Mouse (Mus musculus) hindbrain, embryonic 12.5 days (tissue): Measurements from ENCODE around the gene Csnk1g2. TPM values are rescaled to one million over a fixed set of nuclear protein-coding genes. Genes with fewer than 3 reads are reported as not detected.

Experiments
- ATAC-seq: fragments of 200-750 bp; cut with Nextera tagmentation; 2 replicates; pipeline ENCODE4 v1.8.0; 2017; ENCODE audit warnings: moderate TSS enrichment; ENCODE audit not compliant: low FRiP score
- H3K27ac ChIP-seq: fragments of 300-500 bp; sonication (generic); 2 replicates; pipeline ENCODE4 v1.5.1; 2016; ENCODE audit warnings: mild to moderate bottlenecking
- H3K27me3 ChIP-seq: fragments of 300-500 bp; sonication (generic); 2 replicates; pipeline ENCODE4 v1.6.1; 2016; ENCODE audit warnings: mild to moderate bottlenecking
- H3K36me3 ChIP-seq: fragments of 300-500 bp; sonication (generic); 2 replicates; pipeline ENCODE4 v1.6.1; 2016; ENCODE audit warnings: mild to moderate bottlenecking
- H3K4me1 ChIP-seq: fragments of 300-500 bp; sonication (generic); 2 replicates; pipeline ENCODE4 v1.6.1; 2016
- H3K4me2 ChIP-seq: fragments of 300-500 bp; sonication (generic); replicated peaks from 2 replicates; pipeline ENCODE4 v1.6.1; 2016; ENCODE audit warnings: mild to moderate bottlenecking
- H3K4me3 ChIP-seq: fragments of 300-500 bp; sonication (generic); 2 replicates; pipeline ENCODE4 v1.5.1; 2016; ENCODE audit warnings: mild to moderate bottlenecking
- H3K9ac ChIP-seq: fragments of 300-500 bp; sonication (generic); 2 replicates; pipeline ENCODE4 v1.6.1; 2016; ENCODE audit warnings: mild to moderate bottlenecking, moderate library complexity
- H3K9me3 ChIP-seq: fragments of 300-500 bp; sonication (generic); replicated peaks from 2 replicates; pipeline ENCODE4 v1.6.1; 2016; ENCODE audit warnings: mild to moderate bottlenecking
- WGBS: fragments of 180-500 bp; shearing (Covaris S2); methylation state at CpG from one replicate; pipeline ENCODE4 v1.1.7; 2016; 5-methylcytosine and 5-hydroxymethylcytosine counted together
- polyA plus RNA-seq: library from polyadenylated mRNA; unstranded; fragments of >200 nt; fragmentation: Nextera tagmentation; extraction: Ambion mirVana; gene quantifications from 2 replicates; pipeline ENCODE4 v1.2.1, GENCODE M21; 2016

The Csnk1g2 gene
- polyA plus RNA-seq, 1 experiment from 2014 or later: 192 TPM

GRCm38 (mm10) chr10:80663485-80664196, 41.0 kb downstream of the Csnk1g2 start:
- H3K9me3 ChIP-seq: no peaks in the 10 kb centered on the region
- ATAC-seq: no peak
- no peaks in the 10 kb centered on the region for H3K27me3 ChIP-seq
- peaks cover 25% of the 10 kb centered on the region for H3K4me1 ChIP-seq
- H3K9ac ChIP-seq: no peak overlapping the region
- H3K27ac ChIP-seq: 0 out of 2 replicates have a peak overlapping the region, but pooled peaks have one; percentile 17
- H3K4me2 ChIP-seq: no peak overlapping the region
- H3K4me3 ChIP-seq: no peak overlapping the region
- peaks cover 35% of the 10 kb centered on the region for H3K36me3 ChIP-seq
- 65% methylated on average over 5 of the region's 5 CpGs for WGBS

- Histone ChIP-seq H3K4me3 (no peak overlapping the region), H3K9me3 (no peaks in the 10 kb centered on the region), H3K36me3 (peaks cover 42% of the 10 kb centered on the region), H3K9ac (no peak overlapping the region), H3K27me3 (no peaks in the 10 kb centered on the region), H3K4me2 (0 out of 2 replicates have a peak overlapping the region, but pooled peaks have one; percentile 13), H3K4me1 (peaks cover 25% of the 10 kb centered on the region), H3K27ac (no peak overlapping the region)
- 51% methylated on average over 16 of the region's 16 CpGs for WGBS
- no peak for ATAC-seq
These were observed 41.8 kb downstream of the Csnk1g2 start for GRCm38 (mm10) chr10:80664197-80665015.

DNA sequence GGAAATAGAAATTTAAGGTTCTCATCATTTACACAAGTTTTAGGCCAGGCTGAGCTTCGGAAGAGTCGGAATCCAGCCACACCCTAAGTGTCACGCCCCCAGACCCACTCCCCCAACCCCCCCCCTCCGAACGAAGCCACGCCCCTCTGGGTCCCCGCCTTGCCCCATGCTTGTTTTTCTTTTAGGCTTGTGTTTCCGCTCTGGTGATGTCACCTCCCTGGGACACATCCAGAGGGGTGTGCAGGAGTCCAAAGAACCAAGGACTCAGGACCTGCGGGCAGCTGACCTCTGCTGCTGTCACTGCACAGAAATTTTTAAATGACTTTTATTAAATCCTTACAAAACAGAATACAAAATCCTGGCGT, 42.4 kb downstream of the Csnk1g2 start:
- H3K36me3 ChIP-seq: peaks cover 48% of the 10 kb centered on the region
- WGBS: 15% methylated on average over 10 of the region's 10 CpGs
- H3K4me3 ChIP-seq: no peak overlapping the region
- no peak for ATAC-seq
- H3K27me3 ChIP-seq: no peaks in the 10 kb centered on the region
- H3K4me1 ChIP-seq: peaks cover 25% of the 10 kb centered on the region
- no peak overlapping the region for H3K27ac ChIP-seq
- H3K4me2 ChIP-seq: no peak overlapping the region
- no peaks in the 10 kb centered on the region for H3K9me3 ChIP-seq
- H3K9ac ChIP-seq: no peak overlapping the region

GRCm38 (mm10) chr10:80665459-80665858, 42.8 kb downstream of the Csnk1g2 start:
- peaks cover 51% of the 10 kb centered on the region for H3K36me3 ChIP-seq
- H3K4me3 ChIP-seq: no peak overlapping the region
- no peaks in the 10 kb centered on the region for H3K27me3 ChIP-seq
- no peak overlapping the region for H3K27ac ChIP-seq
- no peaks in the 10 kb centered on the region for H3K9me3 ChIP-seq
- no peak overlapping the region for H3K4me2 ChIP-seq
- H3K9ac ChIP-seq: no peak overlapping the region
- no peak for ATAC-seq
- H3K4me1 ChIP-seq: peaks cover 25% of the 10 kb centered on the region
- 64% methylated on average over 4 of the region's 4 CpGs for WGBS

DNA sequence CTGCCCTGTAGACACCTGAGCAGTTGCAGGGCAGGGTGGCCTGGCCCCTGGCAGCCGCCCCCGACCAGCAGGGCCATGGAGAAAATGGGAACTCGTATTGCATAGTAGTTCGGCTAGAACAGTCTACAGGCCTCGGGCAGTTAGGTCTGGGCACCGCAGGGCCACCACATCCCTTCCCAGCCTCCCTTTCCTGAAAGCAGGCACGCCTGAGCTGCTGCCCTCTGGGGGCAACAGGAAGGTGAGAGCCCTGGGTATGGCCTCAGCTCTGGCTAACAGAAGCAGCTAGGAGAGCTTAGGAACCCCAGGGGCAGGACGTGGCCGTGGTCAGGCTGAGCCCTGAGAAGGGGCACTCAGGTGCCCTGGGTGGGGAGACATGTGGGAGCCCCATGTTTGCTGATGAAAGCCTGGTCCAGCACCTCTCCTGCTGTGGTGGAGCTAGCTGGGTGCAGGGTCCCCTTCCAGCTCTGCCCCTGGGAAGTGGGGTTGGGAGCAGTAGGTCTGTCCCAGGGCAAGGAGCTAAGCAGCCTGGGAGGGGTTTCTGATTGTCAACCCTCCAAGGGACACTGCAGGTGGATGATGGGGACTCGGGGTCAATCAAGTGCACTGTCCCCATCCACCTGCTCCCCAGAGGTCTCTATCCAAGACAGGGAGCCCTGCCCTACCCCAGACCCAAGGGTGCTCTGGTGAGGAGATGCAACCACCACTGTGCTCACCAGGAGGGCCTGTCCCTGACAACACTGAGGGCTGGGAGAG, 43.5 kb downstream of the Csnk1g2 start:
- Histone ChIP-seq H3K4me2 (no peak overlapping the region), H3K27me3 (no peaks in the 10 kb centered on the region), H3K9ac (no peak overlapping the region), H3K27ac (no peak overlapping the region), H3K4me3 (no peak overlapping the region), H3K4me1 (peaks cover 25% of the 10 kb centered on the region), H3K9me3 (no peaks in the 10 kb centered on the region), H3K36me3 (peaks cover 58% of the 10 kb centered on the region)
- no peak for ATAC-seq
- WGBS: 75% methylated on average over 10 of the region's 10 CpGs

DNA sequence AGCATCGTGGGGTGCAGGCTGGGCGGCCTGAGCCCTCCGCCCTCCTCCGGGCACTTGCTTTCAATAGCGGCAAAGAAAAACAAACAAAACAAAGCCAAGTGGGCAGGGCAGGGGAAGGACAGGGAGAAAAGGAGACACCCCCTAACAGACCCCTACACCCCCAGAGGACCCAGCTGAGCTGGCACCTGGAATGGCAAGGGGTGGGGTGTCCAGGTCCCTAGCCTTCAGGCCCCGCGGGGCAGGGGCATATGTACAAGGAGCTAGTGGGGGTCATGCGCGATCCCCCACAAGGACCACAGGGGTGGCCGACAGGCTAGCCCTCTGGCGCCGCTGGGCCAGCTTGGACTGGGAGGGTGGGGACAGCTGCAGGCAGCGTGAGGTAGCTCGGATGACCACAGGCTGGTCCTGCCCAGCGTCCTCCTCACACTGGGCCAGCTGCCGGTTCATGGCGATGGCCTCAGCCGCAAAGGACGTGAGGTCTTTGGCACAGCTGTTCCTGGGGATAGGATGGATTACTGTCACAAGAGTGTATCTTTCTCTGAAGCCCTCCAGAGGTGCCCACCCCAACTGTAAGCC, 44.3 kb downstream of the Csnk1g2 start:
- no peak overlapping the region for H3K4me3 ChIP-seq
- 89% methylated on average over 19 of the region's 19 CpGs for WGBS

GRCm38 (mm10) chr10:80668614-80669013, 46.0 kb downstream of the Csnk1g2 start:
- ATAC-seq: no peak
- H3K36me3 ChIP-seq: peaks cover 67% of the 10 kb centered on the region
- WGBS: 85% methylated on average over 11 of the region's 11 CpGs
- no peak overlapping the region for H3K27ac ChIP-seq
- H3K9ac ChIP-seq: no peak overlapping the region
- no peaks in the 10 kb centered on the region for H3K9me3 ChIP-seq
- H3K4me3 ChIP-seq: no peak overlapping the region
- H3K4me2 ChIP-seq: no peak overlapping the region
- peaks cover 37% of the 10 kb centered on the region for H3K4me1 ChIP-seq
- H3K27me3 ChIP-seq: no peaks in the 10 kb centered on the region

More for the DNA sequence above, 44.3 kb downstream of the Csnk1g2 start:
- no peak overlapping the region for H3K9ac ChIP-seq
- H3K36me3 ChIP-seq: peaks cover 65% of the 10 kb centered on the region
- H3K4me2 ChIP-seq: no peak overlapping the region
- ATAC-seq: no peak
- H3K9me3 ChIP-seq: no peaks in the 10 kb centered on the region
- no peaks in the 10 kb centered on the region for H3K27me3 ChIP-seq
- peaks cover 25% of the 10 kb centered on the region for H3K4me1 ChIP-seq
- H3K27ac ChIP-seq: no peak overlapping the region

- Histone ChIP-seq H3K4me2 (no peak overlapping the region), H3K9ac (no peak overlapping the region), H3K9me3 (no peaks in the 10 kb centered on the region), H3K27ac (no peak overlapping the region), H3K4me3 (no peak overlapping the region), H3K4me1 (peaks cover 37% of the 10 kb centered on the region), H3K27me3 (no peaks in the 10 kb centered on the region), H3K36me3 (peaks cover 67% of the 10 kb centered on the region)
- WGBS: 89% methylated on average over 12 of the region's 12 CpGs
- ATAC-seq: no peak
These were observed 46.4 kb downstream of the Csnk1g2 start for GRCm38 (mm10) chr10:80669018-80669417.

- H3K27me3 ChIP-seq: no peaks in the 10 kb centered on the region
- H3K9ac ChIP-seq: no peak overlapping the region
- H3K27ac ChIP-seq: no peak overlapping the region
- peaks cover 67% of the 10 kb centered on the region for H3K36me3 ChIP-seq
- no peak overlapping the region for H3K4me3 ChIP-seq
- H3K9me3 ChIP-seq: no peaks in the 10 kb centered on the region
- H3K4me1 ChIP-seq: peaks cover 41% of the 10 kb centered on the region
- ATAC-seq: no peak
- WGBS: 98% methylated on average over 7 of the region's 7 CpGs
- H3K4me2 ChIP-seq: no peak overlapping the region
These were observed 47.3 kb downstream of the Csnk1g2 start for GRCm38 (mm10) chr10:80669737-80670485.

GRCm38 (mm10) chr10:80670531-80670930, 47.9 kb downstream of the Csnk1g2 start:
- Histone ChIP-seq H3K9ac (no peak overlapping the region), H3K4me3 (no peak overlapping the region), H3K27me3 (no peaks in the 10 kb centered on the region), H3K27ac (no peak overlapping the region), H3K36me3 (peaks cover 63% of the 10 kb centered on the region), H3K9me3 (no peaks in the 10 kb centered on the region), H3K4me2 (no peak overlapping the region), H3K4me1 (peaks cover 39% of the 10 kb centered on the region)
- no peak for ATAC-seq
- WGBS: 88% methylated on average over 2 of the region's 2 CpGs

DNA sequence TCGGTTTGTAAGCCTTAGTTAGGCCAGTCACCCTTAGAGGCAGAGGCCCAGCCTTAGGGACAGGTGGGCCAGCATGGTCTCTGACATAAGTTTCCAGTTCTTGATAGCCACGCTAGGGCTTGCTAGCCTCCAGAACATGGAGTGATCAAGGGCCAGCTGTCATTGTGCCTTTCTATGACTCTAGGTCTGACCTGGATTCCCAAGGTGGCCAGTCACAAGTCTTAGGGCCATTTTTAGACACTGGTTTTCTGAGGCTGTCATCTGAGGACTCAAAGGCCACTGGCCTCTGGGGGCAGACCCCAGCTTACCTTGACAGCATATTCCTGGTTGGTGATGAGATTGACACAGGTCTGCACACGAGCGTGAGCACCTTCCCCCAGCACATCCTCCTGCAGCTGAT, 48.6 kb downstream of the Csnk1g2 start:
- H3K36me3 ChIP-seq: peaks cover 56% of the 10 kb centered on the region
- 97% methylated on average over 4 of the region's 4 CpGs for WGBS
- no peak overlapping the region for H3K9ac ChIP-seq

More for the DNA sequence above, 48.6 kb downstream of the Csnk1g2 start:
- Histone ChIP-seq H3K4me1 (peaks cover 34% of the 10 kb centered on the region), H3K9me3 (no peaks in the 10 kb centered on the region), H3K27me3 (no peaks in the 10 kb centered on the region), H3K27ac (no peak overlapping the region), H3K4me3 (no peak overlapping the region), H3K4me2 (no peak overlapping the region)
- ATAC-seq: no peak
